Mouse (Mus musculus) midbrain, postnatal 0 days (tissue): Measurements from ENCODE around the gene Exoc3l. TPM values are rescaled to one million over a fixed set of nuclear protein-coding genes. Genes with fewer than 3 reads are reported as not detected.
A peak's percentile ranks its signal among the peaks of the same experiment; 100 is the strongest.

ENCODE experiments used
- ATAC-seq: fragments of 200-750 bp; cut with Nextera tagmentation; 2 replicates; pipeline ENCODE4 v1.8.0; 2017; ENCODE audit warnings: moderate number of reproducible peaks, mild to moderate bottlenecking, moderate TSS enrichment, moderate library complexity; ENCODE audit not compliant: low FRiP score
- DNase-seq: peaks from one replicate; pipeline ENCODE4 v3.0.0-alpha.2; 2015; ENCODE audit warnings: low spot score
- H3K27ac ChIP-seq: fragments of 300-500 bp; sonication (generic); 2 replicates; pipeline ENCODE4 v1.5.1; 2014; ENCODE audit warnings: low read depth, mild to moderate bottlenecking, low read length, mixed read lengths
- H3K27me3 ChIP-seq: fragments of 300-500 bp; sonication (generic); 2 replicates; pipeline ENCODE4 v1.6.1; 2014; ENCODE audit warnings: low read length, control low read depth, mixed read lengths; ENCODE audit not compliant: insufficient read depth
- H3K36me3 ChIP-seq: fragments of 300-500 bp; sonication (generic); 2 replicates; pipeline ENCODE4 v1.6.1; 2014; ENCODE audit warnings: low read length, control low read depth, mixed read lengths; ENCODE audit not compliant: insufficient read depth
- H3K4me1 ChIP-seq: fragments of 300-500 bp; sonication (generic); 2 replicates; pipeline ENCODE4 v1.6.1; 2014; ENCODE audit warnings: mild to moderate bottlenecking, control low read depth, antibody characterized with exemption, low read length, mixed read lengths; ENCODE audit not compliant: insufficient read depth
- H3K4me2 ChIP-seq: fragments of 300-500 bp; sonication (generic); 2 replicates; pipeline ENCODE4 v1.6.1; 2014; ENCODE audit warnings: low read depth, mild to moderate bottlenecking, low read length, mixed read lengths; ENCODE audit not compliant: poor library complexity, severe bottlenecking
- H3K4me3 ChIP-seq: fragments of 300-500 bp; sonication (generic); 2 replicates; pipeline ENCODE4 v1.5.1; 2014; ENCODE audit warnings: low read depth, mild to moderate bottlenecking, low read length, moderate library complexity
- H3K9ac ChIP-seq: fragments of 300-500 bp; sonication (generic); replicated peaks from 2 replicates; pipeline ENCODE4 v1.6.1; 2014; ENCODE audit warnings: mild to moderate bottlenecking, low read length, moderate library complexity, mixed read lengths; ENCODE audit not compliant: poor library complexity, severe bottlenecking
- H3K9me3 ChIP-seq: fragments of 300-500 bp; sonication (generic); 2 replicates; pipeline ENCODE4 v1.6.1; 2016; ENCODE audit warnings: low read length, control low read depth
- CTCF ChIP-seq: IDR thresholded peaks from 2 replicates; pipeline ENCODE4 v1.5.1; 2016; ENCODE audit warnings: antibody characterized with exemption, mild to moderate bottlenecking
- WGBS: fragments of 180-500 bp; shearing (Covaris S2); extraction: QIAGEN DNeasy Blood & Tissue Kit; methylation state at CpG from one replicate; pipeline ENCODE4 v1.1.7; 2014; 5-methylcytosine and 5-hydroxymethylcytosine counted together
- polyA plus RNA-seq: library from polyadenylated mRNA; unstranded; fragments of >200 nt; fragmentation: Nextera tagmentation; extraction: Ambion mirVana; gene quantifications from 2 replicates; pipeline ENCODE4 v1.2.1, GENCODE M21; 2015
- total RNA-seq: library from RNA; depleted of rRNA; stranded (reverse); fragments of >200 nt; gene quantifications from 2 replicates; pipeline ENCODE4 v1.2.3, GENCODE M21; 2014

The Exoc3l gene
- total and polyA plus RNA-seq, 2 experiments from 2014 or later = 2.0 to 6.8 TPM

- Histone ChIP-seq H3K9ac (no peak overlapping the region; the same call in 1 of the 2 replicates), H3K4me2 (peak overlapping the region; percentile 50), H3K27me3 (no peaks in the 10 kb centered on the region), H3K27ac (no peak overlapping the region), H3K36me3 (no peaks in the 10 kb centered on the region), H3K4me1 (peaks cover 13% of the 10 kb centered on the region), H3K4me3 (peak overlapping the region; percentile 50), H3K9me3 (no peaks in the 10 kb centered on the region)
- peak; percentile 90 for TF ChIP-seq CTCF
- DNase-seq (peak; percentile 88), ATAC-seq (no peak)
- WGBS = 6% methylated on average over 31 of the region's 31 CpGs
These were observed 5.2 kb downstream of the Exoc3l start for GRCm38 (mm10) chr8:105290554-105291314.

GRCm38 (mm10) chr8:105289805-105290460 lies 6.0 kb downstream of the Exoc3l start, which contains the start of gene 4931428F04Rik:
4931428F04Rik (minus strand) TSS chr8:105289864.
- peaks cover 13% of the 10 kb centered on the region for H3K4me1 ChIP-seq
- peak; percentile 75 for TF ChIP-seq CTCF

GRCm38 (mm10) chr8:105288958-105289732 lies 6.8 kb downstream of the Exoc3l start:
- H3K27ac ChIP-seq = peak overlapping the region; percentile 92
- H3K27me3 ChIP-seq = no peaks in the 10 kb centered on the region
- H3K4me1 ChIP-seq = peaks cover 13% of the 10 kb centered on the region
- H3K4me2 ChIP-seq = peak overlapping the region; percentile 50
- ATAC-seq (peak; percentile 91), DNase-seq (peak; percentile 98)
- peak overlapping the region; percentile 50 for H3K4me3 ChIP-seq
- H3K9me3 ChIP-seq = no peaks in the 10 kb centered on the region
- H3K36me3 ChIP-seq = 0 out of 2 replicates have a peak, but pooled peaks cover 4% of the 10 kb centered on the region
- peak; percentile 61 for TF ChIP-seq CTCF
- peak overlapping the region; percentile 75 for H3K9ac ChIP-seq
- under 1% methylated on average over 53 of the region's 53 CpGs for WGBS

More at GRCm38 (mm10) chr8:105289805-105290460, 6.0 kb downstream of the Exoc3l start, which contains the start of gene 4931428F04Rik:
- peak; percentile 59 for DNase-seq
- Histone ChIP-seq H3K27ac (peak within 1 kb of the TSS; percentile 92), H3K9me3 (no peaks in the 10 kb centered on the region), H3K36me3 (0 out of 2 replicates have a peak, but pooled peaks cover 4% of the 10 kb centered on the region), H3K27me3 (no peaks in the 10 kb centered on the region), H3K4me3 (peak within 1 kb of the TSS; percentile 50), H3K4me2 (peak within 1 kb of the TSS; percentile 50), H3K9ac (peak within 1 kb of the TSS; percentile 75)
- peak; percentile 62 for ATAC-seq
- under 1% methylated on average over 42 of the region's 43 CpGs for WGBS

GRCm38 (mm10) chr8:105288231-105288630 lies 7.7 kb downstream of the Exoc3l start:
- peak overlapping the region; percentile 50 for H3K4me3 ChIP-seq
- peak; percentile 28 for TF ChIP-seq CTCF
- peaks cover 7% of the 10 kb centered on the region; the same call in 1 of the 2 replicates for H3K36me3 ChIP-seq
- H3K4me2 ChIP-seq = peak overlapping the region; percentile 50
- ATAC-seq = no peak
- WGBS = 77% methylated on average over 5 of the region's 5 CpGs
- peak overlapping the region; percentile 92 for H3K27ac ChIP-seq
- H3K27me3 ChIP-seq = no peaks in the 10 kb centered on the region
- no peaks in the 10 kb centered on the region for H3K9me3 ChIP-seq
- H3K4me1 ChIP-seq = peaks cover 13% of the 10 kb centered on the region
- peak overlapping the region; percentile 75; the same call in 1 of the 2 replicates for H3K9ac ChIP-seq
- no peak for DNase-seq

GRCm38 (mm10) chr8:105286907-105287306 lies 9.0 kb downstream of the Exoc3l start:
- Histone ChIP-seq H3K36me3 (peaks cover 20% of the 10 kb centered on the region), H3K4me3 (no peak overlapping the region), H3K27ac (no peak overlapping the region), H3K4me2 (peak overlapping the region; percentile 50; the same call in 1 of the 2 replicates), H3K9me3 (no peaks in the 10 kb centered on the region), H3K4me1 (peaks cover 13% of the 10 kb centered on the region), H3K9ac (no peak overlapping the region), H3K27me3 (no peaks in the 10 kb centered on the region)
- ATAC-seq (no peak), DNase-seq (no peak)
- 87% methylated on average over 4 of the region's 4 CpGs for WGBS
- TF ChIP-seq CTCF = 0 out of 2 replicates have a peak, but pooled peaks have one; percentile 3
